Mouse (Mus musculus) neural tube, embryonic 15.5 days (tissue): ENCODE data around the gene Cyp2j5. TPM values are rescaled to one million over a fixed set of nuclear protein-coding genes. Genes with fewer than 3 reads are reported as not detected.
A peak's percentile ranks its signal among the peaks of the same experiment; 100 is the strongest.

ENCODE experiments used
- ATAC-seq: fragments of 200-750 bp; cut with Nextera tagmentation; 2 replicates; pipeline ENCODE4 v1.8.0; 2017; ENCODE audit warnings: mild to moderate bottlenecking, moderate TSS enrichment, moderate library complexity; ENCODE audit not compliant: low FRiP score
- H3K27ac ChIP-seq: fragments of 300-500 bp; sonication (generic); replicated peaks from 2 replicates; pipeline ENCODE4 v1.5.1; 2015; ENCODE audit warnings: mild to moderate bottlenecking, inconsistent platforms
- H3K27me3 ChIP-seq: fragments of 300-500 bp; sonication (generic); replicated peaks from 2 replicates; pipeline ENCODE4 v1.6.1; 2015; ENCODE audit warnings: inconsistent platforms
- H3K36me3 ChIP-seq: fragments of 300-500 bp; sonication (generic); 2 replicates; pipeline ENCODE4 v1.6.1; 2015; ENCODE audit warnings: inconsistent platforms
- H3K4me1 ChIP-seq: fragments of 300-500 bp; sonication (generic); 2 replicates; pipeline ENCODE4 v1.6.1; 2015; ENCODE audit warnings: inconsistent platforms
- H3K4me2 ChIP-seq: fragments of 300-500 bp; sonication (generic); 2 replicates; pipeline ENCODE4 v1.6.1; 2015; ENCODE audit warnings: inconsistent platforms, mild to moderate bottlenecking, moderate library complexity
- H3K4me3 ChIP-seq: fragments of 300-500 bp; sonication (generic); replicated peaks from 2 replicates; pipeline ENCODE4 v1.5.1; 2015; ENCODE audit warnings: mild to moderate bottlenecking, inconsistent platforms
- H3K9ac ChIP-seq: fragments of 300-500 bp; sonication (generic); replicated peaks from 2 replicates; pipeline ENCODE4 v1.6.1; 2015; ENCODE audit warnings: mild to moderate bottlenecking, inconsistent platforms
- H3K9me3 ChIP-seq: fragments of 300-500 bp; sonication (generic); replicated peaks from 2 replicates; pipeline ENCODE4 v1.6.1; 2016; ENCODE audit warnings: inconsistent platforms
- WGBS: fragments of 180-500 bp; shearing (Covaris S2); methylation state at CpG from one replicate; pipeline ENCODE4 v1.1.7; 2015; ENCODE audit warnings: mixed read lengths; 5-methylcytosine and 5-hydroxymethylcytosine counted together
- polyA plus RNA-seq: library from polyadenylated mRNA; unstranded; fragments of >200 nt; fragmentation: Nextera tagmentation; extraction: Ambion mirVana; gene quantifications from 2 replicates; pipeline ENCODE4 v1.2.1, GENCODE M21; 2015

Cyp2j5 gene
- not detected in 2 replicates for polyA plus RNA-seq

- Histone ChIP-seq H3K9me3 (no peaks in the 10 kb centered on the region), H3K27me3 (no peaks in the 10 kb centered on the region), H3K9ac (no peak within 1 kb of the TSS), H3K36me3 (no peaks in the 10 kb centered on the region), H3K4me1 (no peaks in the 10 kb centered on the region), H3K27ac (no peak within 1 kb of the TSS), H3K4me2 (no peak within 1 kb of the TSS), H3K4me3 (no peak within 1 kb of the TSS)
- no peak for ATAC-seq
- 93% methylated on average over 2 of the region's 2 CpGs for WGBS
These were observed at the start of gene Cyp2j5 for GRCm38 (mm10) chr4:96663991-96664390. TSS of gene Cyp2j5 (minus strand) at chr4:96664154.

- H3K4me2 ChIP-seq = no peak overlapping the region
- no peak overlapping the region for H3K9ac ChIP-seq
- H3K36me3 ChIP-seq = no peaks in the 10 kb centered on the region
- H3K27ac ChIP-seq = 0 out of 2 replicates have a peak overlapping the region, but pooled peaks have one; percentile 4
- WGBS = 57% methylated on average over 2 of the region's 2 CpGs
- ATAC-seq = no peak
- H3K9me3 ChIP-seq = no peaks in the 10 kb centered on the region
- H3K4me3 ChIP-seq = no peak overlapping the region
- no peaks in the 10 kb centered on the region for H3K4me1 ChIP-seq
- no peaks in the 10 kb centered on the region for H3K27me3 ChIP-seq
These were observed 41.5 kb upstream of the Cyp2j5 start for GRCm38 (mm10) chr4:96705281-96705951.

GRCm38 (mm10) chr4:96698218-96698561 lies 34.2 kb upstream of the Cyp2j5 start:
- Histone ChIP-seq H3K27me3 (no peaks in the 10 kb centered on the region), H3K4me1 (peaks cover 17% of the 10 kb centered on the region), H3K9me3 (no peaks in the 10 kb centered on the region), H3K4me3 (no peak overlapping the region), H3K9ac (no peak overlapping the region), H3K36me3 (no peaks in the 10 kb centered on the region), H3K27ac (peak overlapping the region; percentile 77), H3K4me2 (peak overlapping the region; percentile 11; the same call in 1 of the 2 replicates)
- WGBS = 42% methylated on average over 5 of the region's 5 CpGs
- ATAC-seq = no peak; the same call in 1 of the 2 replicates

- peak; percentile 73 for ATAC-seq
- no peak overlapping the region for H3K4me3 ChIP-seq
- H3K4me1 ChIP-seq = peaks cover 17% of the 10 kb centered on the region
- no peak overlapping the region for H3K9ac ChIP-seq
- peak overlapping the region; percentile 77 for H3K27ac ChIP-seq
- no peaks in the 10 kb centered on the region for H3K27me3 ChIP-seq
- H3K4me2 ChIP-seq = peak overlapping the region; percentile 11; the same call in 1 of the 2 replicates
- WGBS = 35% methylated on average over 15 of the region's 15 CpGs
- no peaks in the 10 kb centered on the region for H3K9me3 ChIP-seq
- H3K36me3 ChIP-seq = no peaks in the 10 kb centered on the region
These were observed 33.7 kb upstream of the Cyp2j5 start for GRCm38 (mm10) chr4:96697511-96698217.

DNA sequence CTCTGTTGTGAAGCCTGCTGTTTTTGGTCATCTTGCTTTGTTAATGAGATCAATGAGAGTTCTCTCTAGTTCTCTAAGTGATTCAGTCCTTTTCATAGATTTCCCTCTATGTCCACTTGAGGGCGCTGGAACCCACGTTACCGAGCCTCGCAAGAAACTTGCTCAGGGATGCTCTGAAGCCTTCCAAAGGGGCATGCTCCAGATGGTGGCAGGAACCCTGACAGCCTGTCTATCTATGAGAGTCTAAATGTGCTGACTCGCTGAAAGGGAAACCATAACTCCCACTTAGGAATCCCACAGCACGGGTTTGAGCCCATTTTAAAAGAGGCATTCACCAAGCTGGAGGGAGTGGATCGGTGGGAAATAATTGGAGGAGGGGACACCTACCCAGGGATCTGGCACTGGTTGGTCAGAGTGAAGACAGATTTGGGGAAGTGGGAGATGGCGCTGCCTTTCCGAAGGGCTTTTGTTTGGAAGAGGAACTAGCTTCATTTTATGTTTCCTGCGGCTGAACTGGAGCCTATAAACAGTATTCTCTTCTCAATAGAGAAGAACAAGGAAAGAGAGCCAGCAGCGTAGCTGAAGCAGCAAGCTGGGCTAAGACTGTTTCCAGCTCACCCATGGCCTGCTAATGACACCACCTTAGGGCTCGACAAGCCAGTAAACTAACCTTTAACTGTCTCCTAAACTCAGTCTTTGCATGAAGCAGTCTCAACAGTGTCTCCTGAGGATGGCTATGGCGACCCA lies 32.8 kb upstream of the Cyp2j5 start:
- WGBS = 24% methylated on average over 13 of the region's 13 CpGs
- H3K36me3 ChIP-seq = no peaks in the 10 kb centered on the region
- no peaks in the 10 kb centered on the region for H3K9me3 ChIP-seq
- peak overlapping the region; percentile 77 for H3K27ac ChIP-seq
- H3K4me3 ChIP-seq = 0 out of 2 replicates have a peak overlapping the region, but pooled peaks have one; percentile 10
- ATAC-seq = peak; percentile 89
- no peak overlapping the region for H3K9ac ChIP-seq
- peak overlapping the region; percentile 42 for H3K4me2 ChIP-seq
- no peaks in the 10 kb centered on the region for H3K27me3 ChIP-seq
- peaks cover 17% of the 10 kb centered on the region for H3K4me1 ChIP-seq

DNA sequence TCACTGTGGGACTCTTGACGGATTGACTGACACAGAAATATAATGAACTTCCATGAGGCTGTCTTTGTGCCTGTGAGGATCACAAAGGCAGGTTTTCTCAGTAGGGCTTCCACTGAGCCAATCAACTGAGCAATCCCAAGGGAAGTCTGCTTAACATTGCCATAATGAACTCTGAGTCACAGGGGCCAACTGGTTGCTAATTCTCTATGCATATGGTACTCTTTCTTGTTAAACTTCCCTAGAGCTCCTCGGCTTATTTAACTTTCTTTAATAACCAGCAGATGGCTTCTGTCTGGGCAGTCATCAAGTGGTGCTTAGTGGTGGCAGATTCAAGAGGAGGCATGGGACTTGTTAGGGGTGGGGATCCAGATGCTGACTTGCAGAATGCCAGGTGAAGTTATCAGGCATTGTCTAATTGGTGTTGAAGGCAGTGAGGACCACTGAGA lies 23.4 kb upstream of the Cyp2j5 start:
- H3K4me3 ChIP-seq = no peak overlapping the region

DNA sequence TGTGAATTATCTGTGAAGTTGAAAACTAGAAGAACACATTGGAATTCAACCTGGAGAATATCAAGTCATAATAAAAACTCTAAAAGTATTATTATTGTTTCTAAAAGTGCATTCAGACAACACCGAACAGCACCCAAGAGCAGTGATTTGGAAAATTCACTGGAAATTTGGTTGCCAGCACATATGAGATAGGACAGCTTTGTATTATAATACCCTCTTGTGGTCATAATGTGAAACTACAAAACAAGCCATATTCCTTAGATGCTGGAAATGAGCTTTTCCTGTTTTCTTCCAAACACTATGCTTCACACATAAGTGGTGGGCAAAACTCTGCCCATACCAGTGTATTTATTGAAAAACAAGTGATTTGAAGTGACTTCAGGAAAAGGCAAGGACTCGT lies 19.5 kb upstream of the Cyp2j5 start:
- Histone ChIP-seq H3K27ac (no peak overlapping the region), H3K27me3 (no peaks in the 10 kb centered on the region), H3K4me3 (no peak overlapping the region), H3K4me2 (no peak overlapping the region), H3K9me3 (no peaks in the 10 kb centered on the region), H3K4me1 (no peaks in the 10 kb centered on the region), H3K36me3 (no peaks in the 10 kb centered on the region), H3K9ac (no peak overlapping the region)
- WGBS = 40% methylated on average over 2 of the region's 2 CpGs
- ATAC-seq = 0 out of 2 replicates have a peak, but pooled peaks have one; percentile 66

More for the DNA sequence above, 23.4 kb upstream of the Cyp2j5 start:
- H3K9me3 ChIP-seq = no peaks in the 10 kb centered on the region
- H3K27me3 ChIP-seq = no peaks in the 10 kb centered on the region
- no peak overlapping the region for H3K27ac ChIP-seq
- no peak overlapping the region for H3K4me2 ChIP-seq
- no peaks in the 10 kb centered on the region for H3K4me1 ChIP-seq
- no peak overlapping the region for H3K9ac ChIP-seq
- no peak for ATAC-seq
- no peaks in the 10 kb centered on the region for H3K36me3 ChIP-seq
- WGBS = 63% methylated on average over 2 of the region's 2 CpGs

DNA sequence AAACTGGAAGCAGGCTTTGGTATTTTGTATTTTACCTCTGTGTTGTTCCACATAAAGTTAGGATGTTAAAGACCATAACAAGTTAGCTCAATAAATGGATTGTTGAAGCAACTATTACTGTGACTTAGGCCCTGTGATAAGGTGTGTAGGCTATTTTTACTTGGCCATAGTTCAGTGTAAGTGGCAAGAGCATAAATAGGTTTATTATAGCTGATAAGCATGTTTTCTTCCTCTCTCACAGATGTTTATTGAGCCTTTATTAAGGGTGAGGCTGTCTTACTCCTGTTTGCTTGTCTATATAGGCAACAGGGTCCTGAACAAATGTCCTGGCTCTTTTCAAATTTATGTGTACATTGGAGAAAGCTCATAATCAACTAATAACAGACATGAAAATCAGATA lies 17.0 kb upstream of the Cyp2j5 start:
- no peaks in the 10 kb centered on the region for H3K9me3 ChIP-seq
- H3K27me3 ChIP-seq = no peaks in the 10 kb centered on the region
- H3K4me1 ChIP-seq = no peaks in the 10 kb centered on the region
- no peak for ATAC-seq
- no peak overlapping the region for H3K4me3 ChIP-seq
- H3K27ac ChIP-seq = no peak overlapping the region
- no peak overlapping the region for H3K9ac ChIP-seq
- H3K36me3 ChIP-seq = no peaks in the 10 kb centered on the region
- H3K4me2 ChIP-seq = no peak overlapping the region

GRCm38 (mm10) chr4:96680233-96680632 lies 16.3 kb upstream of the Cyp2j5 start:
- Histone ChIP-seq H3K4me2 (no peak overlapping the region), H3K36me3 (no peaks in the 10 kb centered on the region), H3K27me3 (no peaks in the 10 kb centered on the region), H3K4me3 (no peak overlapping the region), H3K9me3 (no peaks in the 10 kb centered on the region), H3K9ac (no peak overlapping the region), H3K4me1 (no peaks in the 10 kb centered on the region), H3K27ac (no peak overlapping the region)
- ATAC-seq = no peak
- WGBS = 42% methylated on average over 1 of the region's 1 CpGs

GRCm38 (mm10) chr4:96664668-96665454 lies 907 bp upstream of the Cyp2j5 start:
- H3K4me1 ChIP-seq = no peaks in the 10 kb centered on the region
- no peaks in the 10 kb centered on the region for H3K9me3 ChIP-seq
- H3K4me3 ChIP-seq = no peak overlapping the region
- H3K27me3 ChIP-seq = no peaks in the 10 kb centered on the region
- no peaks in the 10 kb centered on the region for H3K36me3 ChIP-seq
- no peak overlapping the region for H3K4me2 ChIP-seq
- WGBS = 100% methylated on average over 1 of the region's 1 CpGs
- no peak for ATAC-seq
- no peak overlapping the region for H3K27ac ChIP-seq
- H3K9ac ChIP-seq = no peak overlapping the region

DNA sequence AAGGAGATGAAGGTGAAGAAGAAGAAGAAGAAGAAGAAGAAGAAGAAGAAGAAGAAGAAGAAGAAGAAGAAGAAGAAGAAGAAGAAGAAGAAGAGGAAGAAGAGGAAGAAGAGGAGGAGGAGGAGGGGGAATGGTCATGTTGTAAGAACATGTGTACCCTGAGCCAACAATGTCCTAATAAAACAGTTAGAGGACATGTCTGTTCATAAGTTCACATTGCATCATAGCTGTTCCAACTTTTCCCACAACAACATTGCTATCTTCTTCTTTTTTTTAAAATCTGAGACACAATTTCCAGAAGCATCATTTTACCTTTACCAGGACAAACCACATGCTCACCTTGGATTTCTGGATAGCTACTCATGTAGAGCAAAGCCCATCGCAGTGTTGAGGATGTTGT lies 28.5 kb downstream of the Cyp2j5 start:
- Histone ChIP-seq H3K27me3 (no peaks in the 10 kb centered on the region), H3K4me2 (no peak overlapping the region), H3K4me3 (no peak overlapping the region), H3K9ac (no peak overlapping the region), H3K27ac (no peak overlapping the region), H3K36me3 (no peaks in the 10 kb centered on the region), H3K9me3 (no peaks in the 10 kb centered on the region), H3K4me1 (no peaks in the 10 kb centered on the region)
- ATAC-seq = no peak
- 73% methylated on average over 1 of the region's 1 CpGs for WGBS
